Mouse (Mus musculus): Measurements from ENCODE around the gene Foxd1. TPM values are rescaled to one million over a fixed set of nuclear protein-coding genes. Genes with fewer than 3 reads are reported as not detected.
A peak's percentile ranks its signal among the peaks of the same experiment; 100 is the strongest.

The Foxd1 gene
- not detected for total RNA-seq (2018; cell fraction: chromatin; rRNA removed)
- total RNA-seq (2018; cell fraction: cytosol; rRNA removed), result not detected
- total RNA-seq (2018; cell fraction: nucleus; rRNA removed), result not detected
- polyA plus RNA-seq (2018), result not detected in 3 replicates

GRCm38 (mm10) chr13:98354090-98354801, at the start of gene Foxd1:
Foxd1 (plus strand) TSS chr13:98354242.
- Histone ChIP-seq H3K4me3 (ENCODE audit: inconsistent target) (no peak within 1 kb of the TSS), H3K79me2 (ENCODE audit: inconsistent target) (no peaks in the 10 kb centered on the region), H3K36me3 (ENCODE audit: inconsistent target) (no peaks in the 10 kb centered on the region)

GRCm38 (mm10) chr13:98305257-98305656, 48.8 kb upstream of the Foxd1 start:
- no peaks in the 10 kb centered on the region for H3K79me2 ChIP-seq (ENCODE audit: inconsistent target)
- WGBS (ENCODE audit: missing documents), result 93% methylated on average over 9 of the region's 9 CpGs
- no peak overlapping the region for H3K4me3 ChIP-seq (ENCODE audit: inconsistent target)
- no peak overlapping the region for H3K27ac ChIP-seq
- H3K36me3 ChIP-seq (ENCODE audit: inconsistent target), result peaks cover 11% of the 10 kb centered on the region; the same call in 1 of the 2 replicates

More at GRCm38 (mm10) chr13:98354090-98354801, at the start of gene Foxd1:
- WGBS (ENCODE audit: missing documents), result 1% methylated on average over 74 of the region's 76 CpGs
- H3K27ac ChIP-seq, result no peak within 1 kb of the TSS

- no peak overlapping the region for H3K4me3 ChIP-seq (ENCODE audit: inconsistent target)
- H3K27ac ChIP-seq, result no peak overlapping the region
- H3K79me2 ChIP-seq (ENCODE audit: inconsistent target), result peaks cover 11% of the 10 kb centered on the region
- H3K36me3 ChIP-seq (ENCODE audit: inconsistent target), result peaks cover 12% of the 10 kb centered on the region; the same call in 1 of the 2 replicates
- WGBS (ENCODE audit: missing documents), result 73% methylated on average over 5 of the region's 5 CpGs
Observed at GRCm38 (mm10) chr13:98306393-98306792, 47.6 kb upstream of the Foxd1 start.

- peaks cover 18% of the 10 kb centered on the region; the same call in 1 of the 2 replicates for H3K36me3 ChIP-seq (ENCODE audit: inconsistent target)
Observed at GRCm38 (mm10) chr13:98306852-98307475, 47.1 kb upstream of the Foxd1 start.

GRCm38 (mm10) chr13:98308004-98308403, 46.0 kb upstream of the Foxd1 start:
- H3K79me2 ChIP-seq (ENCODE audit: inconsistent target), result peaks cover 27% of the 10 kb centered on the region
- no peak overlapping the region for H3K27ac ChIP-seq
- H3K4me3 ChIP-seq (ENCODE audit: inconsistent target), result no peak overlapping the region
- WGBS (ENCODE audit: missing documents), result 96% methylated on average over 5 of the region's 5 CpGs
- peaks cover 28% of the 10 kb centered on the region; the same call in 1 of the 2 replicates for H3K36me3 ChIP-seq (ENCODE audit: inconsistent target)

More at GRCm38 (mm10) chr13:98306852-98307475, 47.1 kb upstream of the Foxd1 start:
- Histone ChIP-seq H3K79me2 (ENCODE audit: inconsistent target) (peaks cover 17% of the 10 kb centered on the region), H3K4me3 (ENCODE audit: inconsistent target) (no peak overlapping the region), H3K27ac (no peak overlapping the region)
- 91% methylated on average over 14 of the region's 14 CpGs for WGBS (ENCODE audit: missing documents)

GRCm38 (mm10) chr13:98308724-98309123, 45.3 kb upstream of the Foxd1 start:
- peaks cover 35% of the 10 kb centered on the region for H3K79me2 ChIP-seq (ENCODE audit: inconsistent target)
- peaks cover 33% of the 10 kb centered on the region; the same call in 1 of the 2 replicates for H3K36me3 ChIP-seq (ENCODE audit: inconsistent target)
- H3K4me3 ChIP-seq (ENCODE audit: inconsistent target), result no peak overlapping the region
- 93% methylated on average over 4 of the region's 4 CpGs for WGBS (ENCODE audit: missing documents)
- H3K27ac ChIP-seq, result no peak overlapping the region

GRCm38 (mm10) chr13:98311597-98311996, 42.4 kb upstream of the Foxd1 start:
- Histone ChIP-seq H3K4me3 (ENCODE audit: inconsistent target) (no peak overlapping the region), H3K36me3 (ENCODE audit: inconsistent target) (peaks cover 33% of the 10 kb centered on the region; the same call in 1 of the 2 replicates), H3K79me2 (ENCODE audit: inconsistent target) (peaks cover 61% of the 10 kb centered on the region), H3K27ac (no peak overlapping the region)
- WGBS (ENCODE audit: missing documents), result 92% methylated on average over 5 of the region's 5 CpGs

- Histone ChIP-seq H3K27ac (no peak overlapping the region), H3K36me3 (ENCODE audit: inconsistent target) (peaks cover 33% of the 10 kb centered on the region; the same call in 1 of the 2 replicates), H3K4me3 (ENCODE audit: inconsistent target) (no peak overlapping the region), H3K79me2 (ENCODE audit: inconsistent target) (peaks cover 63% of the 10 kb centered on the region)
- WGBS (ENCODE audit: missing documents), result 79% methylated on average over 7 of the region's 7 CpGs
Observed at GRCm38 (mm10) chr13:98313631-98314030, 40.4 kb upstream of the Foxd1 start.

- 74% methylated on average over 4 of the region's 4 CpGs for WGBS (ENCODE audit: missing documents)
- Histone ChIP-seq H3K27ac (no peak overlapping the region), H3K4me3 (ENCODE audit: inconsistent target) (no peak overlapping the region), H3K79me2 (ENCODE audit: inconsistent target) (peaks cover 63% of the 10 kb centered on the region), H3K36me3 (ENCODE audit: inconsistent target) (peaks cover 22% of the 10 kb centered on the region; the same call in 1 of the 2 replicates)
Observed at GRCm38 (mm10) chr13:98315124-98315523, 38.9 kb upstream of the Foxd1 start.

- Histone ChIP-seq H3K27ac (peak overlapping the region; percentile 32), H3K79me2 (ENCODE audit: inconsistent target) (peaks cover 55% of the 10 kb centered on the region), H3K36me3 (ENCODE audit: inconsistent target) (peaks cover 22% of the 10 kb centered on the region; the same call in 1 of the 2 replicates), H3K4me3 (ENCODE audit: inconsistent target) (peak overlapping the region; percentile 64)
- WGBS (ENCODE audit: missing documents), result 0% methylated on average over 9 of the region's 17 CpGs
Observed at GRCm38 (mm10) chr13:98316140-98316479, 37.9 kb upstream of the Foxd1 start.

- peaks cover 19% of the 10 kb centered on the region; the same call in 1 of the 2 replicates for H3K36me3 ChIP-seq (ENCODE audit: inconsistent target)
- H3K79me2 ChIP-seq (ENCODE audit: inconsistent target), result peaks cover 49% of the 10 kb centered on the region
- H3K27ac ChIP-seq, result peak within 1 kb of the TSS; percentile 51
- H3K4me3 ChIP-seq (ENCODE audit: inconsistent target), result peak within 1 kb of the TSS; percentile 69
- under 1% methylated on average over 85 of the region's 90 CpGs for WGBS (ENCODE audit: missing documents)
Observed at GRCm38 (mm10) chr13:98316480-98317245, 37.4 kb upstream of the Foxd1 start, which contains the start of gene Btf3. Btf3 (minus strand) TSS chr13:98317006.

- under 1% methylated on average over 16 of the region's 16 CpGs for WGBS (ENCODE audit: missing documents)
- H3K36me3 ChIP-seq (ENCODE audit: inconsistent target), result peaks cover 13% of the 10 kb centered on the region; the same call in 1 of the 2 replicates
- peak overlapping the region; percentile 51 for H3K27ac ChIP-seq
- H3K4me3 ChIP-seq (ENCODE audit: inconsistent target), result peak overlapping the region; percentile 69
- peaks cover 43% of the 10 kb centered on the region for H3K79me2 ChIP-seq (ENCODE audit: inconsistent target)
Observed at GRCm38 (mm10) chr13:98317246-98317677, 36.8 kb upstream of the Foxd1 start.

GRCm38 (mm10) chr13:98317911-98318310, 36.1 kb upstream of the Foxd1 start:
- Histone ChIP-seq H3K36me3 (ENCODE audit: inconsistent target) (peaks cover 7% of the 10 kb centered on the region; the same call in 1 of the 2 replicates), H3K27ac (no peak overlapping the region), H3K4me3 (ENCODE audit: inconsistent target) (peak overlapping the region; percentile 69; the same call in 1 of the 2 replicates), H3K79me2 (ENCODE audit: inconsistent target) (peaks cover 37% of the 10 kb centered on the region)
- 83% methylated on average over 6 of the region's 6 CpGs for WGBS (ENCODE audit: missing documents)

- WGBS (ENCODE audit: missing documents), result 94% methylated on average over 11 of the region's 11 CpGs
- H3K4me3 ChIP-seq (ENCODE audit: inconsistent target), result no peak overlapping the region
- no peaks in the 10 kb centered on the region for H3K36me3 ChIP-seq (ENCODE audit: inconsistent target)
Observed at GRCm38 (mm10) chr13:98325034-98325433, 29.0 kb upstream of the Foxd1 start.

More at GRCm38 (mm10) chr13:98325034-98325433, 29.0 kb upstream of the Foxd1 start:
- Histone ChIP-seq H3K79me2 (ENCODE audit: inconsistent target) (no peaks in the 10 kb centered on the region), H3K27ac (no peak overlapping the region)
